Mouse (Mus musculus) neural tube, embryonic 11.5 days (tissue): ENCODE results near the gene Asic2. TPM values are rescaled to one million over a fixed set of nuclear protein-coding genes. Genes with fewer than 3 reads are reported as not detected.

Experiments
- ATAC-seq: fragments of 200-750 bp; cut with Nextera tagmentation; 2 replicates; pipeline ENCODE4 v1.8.0; 2017; ENCODE audit warnings: moderate number of reproducible peaks, mild to moderate bottlenecking, moderate TSS enrichment, moderate library complexity; ENCODE audit not compliant: insufficient read depth, low FRiP score, low TSS enrichment
- DNase-seq: peaks from one replicate; pipeline ENCODE4 v3.0.0-alpha.2; 2015; ENCODE audit warnings: low spot score
- H3K27ac ChIP-seq: fragments of 300-500 bp; sonication (generic); 2 replicates; pipeline ENCODE4 v1.5.1; 2014; ENCODE audit warnings: low read depth, mild to moderate bottlenecking, low read length
- H3K27me3 ChIP-seq: fragments of 300-500 bp; sonication (generic); 2 replicates; pipeline ENCODE4 v1.6.1; 2014; ENCODE audit warnings: mild to moderate bottlenecking, low read length, mixed read lengths; ENCODE audit not compliant: control insufficient read depth, insufficient read depth
- H3K36me3 ChIP-seq: fragments of 300-500 bp; sonication (generic); 2 replicates; pipeline ENCODE4 v1.6.1; 2014; ENCODE audit warnings: mild to moderate bottlenecking, low read length, moderate library complexity, mixed read lengths; ENCODE audit not compliant: control insufficient read depth, insufficient read depth
- H3K4me1 ChIP-seq: fragments of 300-500 bp; sonication (generic); 2 replicates; pipeline ENCODE4 v1.6.1; 2014; ENCODE audit warnings: low read length, mixed read lengths; ENCODE audit not compliant: control insufficient read depth, insufficient read depth
- H3K4me2 ChIP-seq: fragments of 300-500 bp; sonication (generic); 2 replicates; pipeline ENCODE4 v1.6.1; 2014; ENCODE audit warnings: low read depth, mild to moderate bottlenecking, moderate library complexity
- H3K4me3 ChIP-seq: fragments of 300-500 bp; sonication (generic); 2 replicates; pipeline ENCODE4 v1.5.1; 2014; ENCODE audit warnings: low read depth, low read length
- H3K9ac ChIP-seq: fragments of 300-500 bp; sonication (generic); 2 replicates; pipeline ENCODE4 v1.6.1; 2014; ENCODE audit warnings: mild to moderate bottlenecking, low read length
- H3K9me3 ChIP-seq: fragments of 300-500 bp; sonication (generic); 2 replicates; pipeline ENCODE4 v1.6.1; 2016; ENCODE audit warnings: low read length; ENCODE audit not compliant: control insufficient read depth
- WGBS: fragments of 180-500 bp; shearing (Covaris S2); extraction: QIAGEN DNeasy Blood & Tissue Kit; methylation state at CpG from one replicate; pipeline ENCODE4 v1.1.7; 2014; 5-methylcytosine and 5-hydroxymethylcytosine counted together
- polyA plus RNA-seq: library from polyadenylated mRNA; unstranded; fragments of >200 nt; fragmentation: Nextera tagmentation; extraction: Ambion mirVana; gene quantifications from 2 replicates; pipeline ENCODE4 v1.2.1, GENCODE M21; 2014

Asic2 gene
- polyA plus RNA-seq, 1 experiment from 2014 or later: 2.5 TPM

- Histone ChIP-seq H3K9me3 (no peaks in the 10 kb centered on the region), H3K4me3 (peak overlapping the region; percentile 61), H3K9ac (peak overlapping the region; percentile 61), H3K4me2 (peak overlapping the region; percentile 96), H3K4me1 (peaks cover 3% of the 10 kb centered on the region; the same call in 1 of the 2 replicates), H3K36me3 (no peaks in the 10 kb centered on the region), H3K27ac (peak overlapping the region; percentile 62; the same call in 1 of the 2 replicates), H3K27me3 (peaks cover 12% of the 10 kb centered on the region; the same call in 1 of the 2 replicates)
- under 1% methylated on average over 49 of the region's 57 CpGs for WGBS
- peak; percentile 75 for ATAC-seq
- DNase-seq: peak; percentile 87
Measured at GRCm38 (mm10) chr11:81153161-81153840, 815.0 kb downstream of the Asic2 start.

GRCm38 (mm10) chr11:81152460-81153160 is 815.6 kb downstream of the Asic2 start:
- Histone ChIP-seq H3K4me1 (peaks cover 3% of the 10 kb centered on the region; the same call in 1 of the 2 replicates), H3K4me3 (peak overlapping the region; percentile 61), H3K27ac (peak overlapping the region; percentile 62; the same call in 1 of the 2 replicates), H3K27me3 (peaks cover 12% of the 10 kb centered on the region; the same call in 1 of the 2 replicates), H3K9me3 (no peaks in the 10 kb centered on the region), H3K9ac (peak overlapping the region; percentile 61), H3K36me3 (no peaks in the 10 kb centered on the region), H3K4me2 (peak overlapping the region; percentile 96)
- 0% methylated on average over 39 of the region's 55 CpGs for WGBS
- ATAC-seq: peak; percentile 89
- DNase-seq: peak; percentile 82

GRCm38 (mm10) chr11:81152021-81152385 is 816.3 kb downstream of the Asic2 start:
- peak overlapping the region; percentile 61 for H3K9ac ChIP-seq
- H3K4me3 ChIP-seq: peak overlapping the region; percentile 61
- H3K9me3 ChIP-seq: no peaks in the 10 kb centered on the region
- no peaks in the 10 kb centered on the region for H3K36me3 ChIP-seq
- peak overlapping the region; percentile 96 for H3K4me2 ChIP-seq
- DNase-seq (peak; percentile 78), ATAC-seq (peak; percentile 71)
- H3K4me1 ChIP-seq: peaks cover 3% of the 10 kb centered on the region; the same call in 1 of the 2 replicates
- H3K27ac ChIP-seq: no peak overlapping the region
- WGBS: 0% methylated on average over 38 of the region's 42 CpGs
- H3K27me3 ChIP-seq: peaks cover 12% of the 10 kb centered on the region; the same call in 1 of the 2 replicates

GRCm38 (mm10) chr11:81151286-81152020 is 816.8 kb downstream of the Asic2 start:
- Histone ChIP-seq H3K9ac (peak overlapping the region; percentile 61), H3K4me3 (peak overlapping the region; percentile 61), H3K4me1 (peaks cover 3% of the 10 kb centered on the region; the same call in 1 of the 2 replicates), H3K9me3 (no peaks in the 10 kb centered on the region), H3K36me3 (no peaks in the 10 kb centered on the region), H3K27ac (no peak overlapping the region), H3K27me3 (peaks cover 12% of the 10 kb centered on the region; the same call in 1 of the 2 replicates), H3K4me2 (peak overlapping the region; percentile 96)
- ATAC-seq: no peak; the same call in 1 of the 2 replicates
- WGBS: 4% methylated on average over 36 of the region's 36 CpGs
- no peak for DNase-seq

GRCm38 (mm10) chr11:81150621-81151020 is 817.6 kb downstream of the Asic2 start:
- no peak overlapping the region for H3K27ac ChIP-seq
- H3K4me1 ChIP-seq: peaks cover 3% of the 10 kb centered on the region; the same call in 1 of the 2 replicates
- H3K36me3 ChIP-seq: no peaks in the 10 kb centered on the region
- H3K9ac ChIP-seq: no peak overlapping the region
- no peak overlapping the region for H3K4me2 ChIP-seq
- DNase-seq: no peak
- WGBS: 78% methylated on average over 8 of the region's 8 CpGs
- no peak for ATAC-seq
- no peak overlapping the region for H3K4me3 ChIP-seq
- H3K9me3 ChIP-seq: no peaks in the 10 kb centered on the region
- peaks cover 12% of the 10 kb centered on the region; the same call in 1 of the 2 replicates for H3K27me3 ChIP-seq

- 58% methylated on average over 10 of the region's 10 CpGs for WGBS
- Histone ChIP-seq H3K27ac (no peak overlapping the region), H3K36me3 (no peaks in the 10 kb centered on the region), H3K4me3 (no peak overlapping the region), H3K27me3 (peaks cover 8% of the 10 kb centered on the region; the same call in 1 of the 2 replicates), H3K9ac (no peak overlapping the region), H3K4me2 (no peak overlapping the region), H3K9me3 (no peaks in the 10 kb centered on the region), H3K4me1 (no peaks in the 10 kb centered on the region; the same call in 1 of the 2 replicates)
- ATAC-seq (no peak), DNase-seq (no peak)
Measured at GRCm38 (mm10) chr11:81148423-81148822, 819.8 kb downstream of the Asic2 start.

- no peak for ATAC-seq
- 83% methylated on average over 9 of the region's 9 CpGs for WGBS
Measured at GRCm38 (mm10) chr11:81146574-81147157, 821.6 kb downstream of the Asic2 start.

GRCm38 (mm10) chr11:81135141-81135540 is 833.1 kb downstream of the Asic2 start:
- Histone ChIP-seq H3K9ac (no peak overlapping the region), H3K9me3 (no peaks in the 10 kb centered on the region), H3K27ac (no peak overlapping the region), H3K4me1 (no peaks in the 10 kb centered on the region), H3K27me3 (no peaks in the 10 kb centered on the region), H3K36me3 (no peaks in the 10 kb centered on the region), H3K4me3 (no peak overlapping the region), H3K4me2 (no peak overlapping the region)
- ATAC-seq: no peak
- DNase-seq: no peak
- WGBS: 75% methylated on average over 4 of the region's 4 CpGs

More at GRCm38 (mm10) chr11:81146574-81147157, 821.6 kb downstream of the Asic2 start:
- Histone ChIP-seq H3K36me3 (no peaks in the 10 kb centered on the region), H3K9me3 (no peaks in the 10 kb centered on the region), H3K9ac (no peak overlapping the region), H3K4me2 (no peak overlapping the region), H3K4me1 (no peaks in the 10 kb centered on the region; the same call in 1 of the 2 replicates), H3K4me3 (no peak overlapping the region), H3K27ac (no peak overlapping the region), H3K27me3 (peaks cover 4% of the 10 kb centered on the region; the same call in 1 of the 2 replicates)
- no peak for DNase-seq
